Mouse (Mus musculus): Measurements from ENCODE around the gene Rgs19. TPM values are rescaled to one million over a fixed set of nuclear protein-coding genes. Genes with fewer than 3 reads are reported as not detected.

The Rgs19 gene
- polyA plus RNA-seq, 1 experiment from 2014 or later, result 51.8 TPM

DNA sequence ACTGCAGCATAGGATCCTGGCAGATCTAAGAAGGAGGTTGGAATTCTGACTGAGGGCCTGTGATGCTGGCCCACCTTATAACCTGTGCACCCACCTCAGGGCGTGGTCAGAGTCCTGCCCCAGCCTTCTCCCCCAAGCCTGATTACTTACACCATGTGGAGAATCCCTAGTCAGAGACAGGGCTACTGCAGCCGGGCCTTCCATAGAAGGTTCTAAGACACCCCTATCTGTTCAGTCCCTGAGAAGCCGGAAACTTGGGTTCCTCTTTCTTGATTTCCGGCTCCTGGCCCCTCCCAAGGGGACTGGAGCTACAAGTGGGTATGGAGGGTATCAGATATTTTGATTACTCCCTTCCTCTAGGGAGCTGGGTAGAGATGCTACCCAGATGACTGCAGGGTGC is 2.2 kb downstream of the Rgs19 start:
- 0 out of 2 replicates have a peak, but pooled peaks cover 2% of the 10 kb centered on the region for H3K27me3 ChIP-seq (replicated peaks; ENCODE audit: control insufficient read depth, insufficient read depth, low read length)
- H3K4me2 ChIP-seq, result peak overlapping the region; percentile 74
- no peak overlapping the region for H3K9ac ChIP-seq (ENCODE audit: low read depth, low read length)
- no peaks in the 10 kb centered on the region; the same call in none of the 2 replicates for H3K4me1 ChIP-seq (replicated peaks; ENCODE audit: control insufficient read depth, insufficient read depth, low read length)
- DNase-seq (ENCODE audit: low spot score) (peak; percentile 29), ATAC-seq (replicated peaks; ENCODE audit: low FRiP score) (no peak)
- 58% methylated on average over 4 of the region's 4 CpGs for WGBS
- no peak overlapping the region for H3K4me3 ChIP-seq (ENCODE audit: low read depth, low read length)
- peaks cover 9% of the 10 kb centered on the region for H3K36me3 ChIP-seq (ENCODE audit: control insufficient read depth, insufficient read depth, low read length)
- H3K9me3 ChIP-seq (ENCODE audit: control insufficient read depth, low read length), result no peaks in the 10 kb centered on the region
- no peak overlapping the region for H3K27ac ChIP-seq (ENCODE audit: low read depth, low read length)

DNA sequence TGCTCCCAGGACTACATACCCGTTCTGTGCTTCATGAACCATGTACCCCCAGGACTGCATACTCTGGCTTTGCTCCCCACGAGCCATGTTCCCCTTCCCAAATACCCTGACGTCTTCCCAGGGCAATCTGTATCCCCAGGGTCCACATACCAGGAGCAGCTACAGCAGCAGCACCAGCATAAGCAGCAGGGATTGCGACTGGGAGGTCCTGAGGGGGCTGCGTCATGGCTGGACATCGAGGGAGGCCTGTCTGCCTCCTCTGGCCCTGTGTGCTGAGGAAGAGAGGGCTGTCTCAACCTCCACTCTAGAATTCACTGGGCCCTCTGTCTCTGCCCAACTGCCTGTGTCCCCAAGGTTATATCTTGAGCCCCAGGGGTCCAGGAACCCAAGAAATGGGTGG is 2.7 kb downstream of the Rgs19 start:
- DNase-seq (ENCODE audit: low spot score) (peak; percentile 24), ATAC-seq (replicated peaks; ENCODE audit: low FRiP score) (no peak)
- Histone ChIP-seq H3K4me2 (peak overlapping the region; percentile 74), H3K36me3 (ENCODE audit: control insufficient read depth, insufficient read depth, low read length) (peaks cover 9% of the 10 kb centered on the region), H3K9ac (ENCODE audit: low read depth, low read length) (no peak overlapping the region), H3K27me3 (replicated peaks; ENCODE audit: control insufficient read depth, insufficient read depth, low read length) (0 out of 2 replicates have a peak, but pooled peaks cover 2% of the 10 kb centered on the region), H3K27ac (ENCODE audit: low read depth, low read length) (no peak overlapping the region), H3K9me3 (ENCODE audit: control insufficient read depth, low read length) (no peaks in the 10 kb centered on the region), H3K4me3 (ENCODE audit: low read depth, low read length) (no peak overlapping the region), H3K4me1 (replicated peaks; ENCODE audit: control insufficient read depth, insufficient read depth, low read length) (no peaks in the 10 kb centered on the region; the same call in none of the 2 replicates)
- WGBS, result 70% methylated on average over 6 of the region's 6 CpGs

DNA sequence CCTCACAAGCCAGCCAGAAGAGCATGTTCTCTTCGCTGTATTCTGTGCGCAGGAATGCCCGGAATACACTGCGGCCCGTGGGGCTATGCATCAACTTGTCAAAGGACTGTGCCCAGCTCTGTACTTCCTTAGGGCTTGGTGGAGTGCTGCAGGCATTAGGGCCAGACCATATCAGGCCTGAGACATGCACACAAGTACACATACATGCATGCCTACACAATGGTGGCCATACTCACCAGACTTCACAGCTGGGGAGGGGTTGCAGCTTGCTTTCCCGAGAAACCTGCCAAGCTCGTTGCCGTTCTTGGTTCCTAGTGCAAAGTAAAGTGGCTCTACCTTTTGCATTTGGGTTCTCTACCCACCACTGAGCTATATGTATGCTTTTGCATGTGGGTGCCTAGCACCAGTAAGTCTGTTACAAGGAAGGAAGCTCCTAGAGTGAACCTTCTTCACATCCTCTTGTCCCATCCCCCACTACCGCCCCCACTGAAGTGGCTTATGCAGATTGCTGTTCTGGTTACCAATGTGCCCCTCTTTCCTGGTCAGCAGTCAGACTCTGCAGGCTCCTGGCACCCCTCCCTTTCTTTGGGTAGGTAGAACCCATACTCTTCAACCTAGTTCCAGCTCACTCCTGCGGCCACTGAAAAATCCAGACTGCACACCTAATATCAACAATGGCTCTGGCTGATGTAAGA is 4.2 kb downstream of the Rgs19 start:
- Histone ChIP-seq H3K4me3 (ENCODE audit: low read depth, low read length) (no peak overlapping the region), H3K27me3 (replicated peaks; ENCODE audit: control insufficient read depth, insufficient read depth, low read length) (no peaks in the 10 kb centered on the region), H3K36me3 (ENCODE audit: control insufficient read depth, insufficient read depth, low read length) (peaks cover 9% of the 10 kb centered on the region), H3K9ac (ENCODE audit: low read depth, low read length) (no peak overlapping the region), H3K4me1 (replicated peaks; ENCODE audit: control insufficient read depth, insufficient read depth, low read length) (no peaks in the 10 kb centered on the region; the same call in none of the 2 replicates), H3K9me3 (ENCODE audit: control insufficient read depth, low read length) (no peaks in the 10 kb centered on the region), H3K4me2 (no peak overlapping the region), H3K27ac (ENCODE audit: low read depth, low read length) (no peak overlapping the region)
- peak; percentile 20 for DNase-seq (ENCODE audit: low spot score)
- WGBS, result 83% methylated on average over 10 of the region's 10 CpGs
- ATAC-seq (replicated peaks; ENCODE audit: low FRiP score), result no peak

DNA sequence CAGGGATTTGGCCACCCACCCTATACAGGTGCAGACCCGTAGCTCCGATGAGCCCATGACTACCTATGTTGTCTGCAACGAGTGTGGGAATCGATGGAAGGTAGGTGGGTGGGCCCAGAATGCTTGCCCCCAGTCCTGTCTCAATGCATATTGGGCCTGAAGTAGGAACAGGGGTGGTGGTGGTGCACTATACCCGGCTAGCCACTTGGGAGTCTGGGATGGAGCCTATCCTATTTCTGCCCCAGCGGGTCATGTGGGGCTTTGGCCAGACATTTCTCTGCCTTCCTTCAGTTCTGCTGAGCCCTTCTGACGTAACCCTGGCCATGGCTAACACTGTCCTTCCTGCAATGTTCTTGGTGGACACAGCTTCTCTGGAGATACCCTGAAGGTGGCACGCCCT is 6.2 kb downstream of the Rgs19 start:
- peaks cover 9% of the 10 kb centered on the region for H3K36me3 ChIP-seq (ENCODE audit: control insufficient read depth, insufficient read depth, low read length)
- no peaks in the 10 kb centered on the region for H3K9me3 ChIP-seq (ENCODE audit: control insufficient read depth, low read length)
- ATAC-seq (replicated peaks; ENCODE audit: low FRiP score) (no peak), DNase-seq (ENCODE audit: low spot score) (peak; percentile 25)
- 87% methylated on average over 8 of the region's 8 CpGs for WGBS
- no peak overlapping the region for H3K9ac ChIP-seq (ENCODE audit: low read depth, low read length)
- no peak overlapping the region for H3K4me2 ChIP-seq
- H3K4me1 ChIP-seq (replicated peaks; ENCODE audit: control insufficient read depth, insufficient read depth, low read length), result no peaks in the 10 kb centered on the region; the same call in 1 of the 2 replicates
- no peak overlapping the region for H3K27ac ChIP-seq (ENCODE audit: low read depth, low read length)
- no peaks in the 10 kb centered on the region for H3K27me3 ChIP-seq (replicated peaks; ENCODE audit: control insufficient read depth, insufficient read depth, low read length)
- no peak overlapping the region for H3K4me3 ChIP-seq (ENCODE audit: low read depth, low read length)

DNA sequence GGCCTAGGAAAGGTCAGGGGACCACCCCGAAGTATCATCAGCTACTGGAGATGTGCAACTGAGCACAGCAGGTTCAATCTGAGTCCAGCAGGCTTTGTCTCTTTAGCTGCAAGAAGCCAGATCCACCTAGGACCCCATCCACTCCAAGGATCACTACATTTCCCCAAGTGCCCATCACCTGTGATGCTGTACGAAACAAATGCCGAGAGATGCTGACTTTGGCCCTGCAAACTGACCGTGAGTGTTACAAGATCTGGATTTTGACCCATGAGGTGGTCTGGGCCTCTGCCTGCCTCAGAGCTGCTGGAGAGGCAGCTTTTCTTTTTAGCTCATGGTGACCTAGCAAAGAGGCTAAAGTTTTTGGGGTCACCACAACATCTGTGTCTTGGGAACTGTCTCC is 8.1 kb downstream of the Rgs19 start:
- Histone ChIP-seq H3K27me3 (replicated peaks; ENCODE audit: control insufficient read depth, insufficient read depth, low read length) (no peaks in the 10 kb centered on the region), H3K27ac (ENCODE audit: low read depth, low read length) (no peak overlapping the region), H3K4me2 (no peak overlapping the region), H3K4me1 (replicated peaks; ENCODE audit: control insufficient read depth, insufficient read depth, low read length) (peaks cover 5% of the 10 kb centered on the region), H3K9me3 (ENCODE audit: control insufficient read depth, low read length) (no peaks in the 10 kb centered on the region), H3K4me3 (ENCODE audit: low read depth, low read length) (no peak overlapping the region), H3K9ac (ENCODE audit: low read depth, low read length) (no peak overlapping the region), H3K36me3 (ENCODE audit: control insufficient read depth, insufficient read depth, low read length) (peaks cover 9% of the 10 kb centered on the region)
- ATAC-seq (replicated peaks; ENCODE audit: low FRiP score) (no peak), DNase-seq (ENCODE audit: low spot score) (no peak)
- 86% methylated on average over 4 of the region's 4 CpGs for WGBS

DNA sequence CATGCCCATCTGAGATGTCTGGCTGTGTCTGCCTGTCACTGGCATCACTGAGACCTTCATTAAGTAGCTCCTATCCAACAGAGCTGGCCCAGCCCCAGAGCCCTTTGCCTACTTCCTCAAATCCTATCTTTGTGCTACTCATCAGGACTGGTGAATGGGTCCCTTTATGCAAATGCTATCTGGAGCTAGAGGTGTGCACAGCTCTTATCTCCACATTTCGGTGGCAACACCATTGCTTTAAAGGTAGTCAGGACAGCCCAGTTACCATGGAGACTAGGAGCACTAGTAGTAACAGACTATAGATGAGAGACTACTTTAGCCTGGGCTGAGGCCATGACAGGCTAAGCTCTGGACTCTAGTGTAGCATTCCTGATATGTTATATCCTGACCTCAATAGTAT is 9.1 kb downstream of the Rgs19 start:
- H3K36me3 ChIP-seq (ENCODE audit: control insufficient read depth, insufficient read depth, low read length), result peaks cover 9% of the 10 kb centered on the region
- H3K4me1 ChIP-seq (replicated peaks; ENCODE audit: control insufficient read depth, insufficient read depth, low read length), result peaks cover 7% of the 10 kb centered on the region
- no peaks in the 10 kb centered on the region for H3K9me3 ChIP-seq (ENCODE audit: control insufficient read depth, low read length)
- WGBS, result 26% methylated on average over 1 of the region's 1 CpGs
- H3K27me3 ChIP-seq (replicated peaks; ENCODE audit: control insufficient read depth, insufficient read depth, low read length), result no peaks in the 10 kb centered on the region
- no peak overlapping the region for H3K4me2 ChIP-seq
- no peak for ATAC-seq (replicated peaks; ENCODE audit: low FRiP score)
- H3K4me3 ChIP-seq (ENCODE audit: low read depth, low read length), result no peak overlapping the region
- H3K27ac ChIP-seq (ENCODE audit: low read depth, low read length), result no peak overlapping the region
- no peak for DNase-seq (ENCODE audit: low spot score)
- no peak overlapping the region for H3K9ac ChIP-seq (ENCODE audit: low read depth, low read length)

DNA sequence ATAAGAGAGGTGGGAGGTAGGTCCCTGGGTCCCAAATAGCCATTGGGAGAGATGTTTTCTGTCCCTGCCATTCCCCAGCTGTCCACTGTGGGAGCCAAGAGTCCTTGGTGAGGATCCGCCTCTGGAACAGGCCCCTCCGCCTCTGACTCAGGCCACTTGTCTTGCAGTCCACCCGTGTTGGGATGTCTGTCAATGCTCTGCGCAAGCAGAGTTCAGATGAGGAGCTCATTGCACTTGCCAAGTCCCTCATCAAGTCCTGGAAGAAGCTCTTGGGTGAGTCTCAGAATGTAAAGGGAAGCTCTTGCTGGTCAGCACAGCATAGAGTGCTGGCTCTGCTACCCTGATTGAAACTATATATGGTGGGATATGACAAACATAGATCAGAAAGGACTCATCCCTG is 10.4 kb downstream of the Rgs19 start:
- DNase-seq (ENCODE audit: low spot score), result no peak
- Histone ChIP-seq H3K4me3 (ENCODE audit: low read depth, low read length) (no peak overlapping the region), H3K4me1 (replicated peaks; ENCODE audit: control insufficient read depth, insufficient read depth, low read length) (peaks cover 7% of the 10 kb centered on the region), H3K27ac (ENCODE audit: low read depth, low read length) (no peak overlapping the region), H3K27me3 (replicated peaks; ENCODE audit: control insufficient read depth, insufficient read depth, low read length) (no peaks in the 10 kb centered on the region), H3K9ac (ENCODE audit: low read depth, low read length) (no peak overlapping the region), H3K36me3 (ENCODE audit: control insufficient read depth, insufficient read depth, low read length) (peaks cover 5% of the 10 kb centered on the region), H3K4me2 (no peak overlapping the region), H3K9me3 (ENCODE audit: control insufficient read depth, low read length) (no peaks in the 10 kb centered on the region)
- 69% methylated on average over 4 of the region's 4 CpGs for WGBS
- no peak for ATAC-seq (replicated peaks; ENCODE audit: low FRiP score)

DNA sequence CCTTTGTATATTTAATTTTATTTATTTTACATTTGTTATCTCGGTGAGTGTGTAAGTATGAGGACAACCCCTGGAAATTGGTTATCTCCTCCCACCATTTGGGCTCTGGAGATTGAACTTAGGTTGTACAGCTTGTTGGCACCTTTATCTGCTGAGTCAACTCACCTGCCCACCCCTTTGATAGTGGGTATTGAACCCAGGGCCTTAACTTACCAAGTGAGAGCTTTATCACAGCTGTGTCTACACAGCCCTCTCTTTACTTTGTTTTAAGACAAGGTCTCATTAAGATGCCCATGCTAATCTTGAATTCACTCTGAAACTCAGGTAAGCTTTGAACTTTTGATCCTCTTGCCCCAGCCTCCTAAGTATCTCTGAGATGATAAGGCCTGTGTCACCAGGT is 11.8 kb downstream of the Rgs19 start:
- WGBS, result 63% methylated on average over 1 of the region's 1 CpGs
- DNase-seq (ENCODE audit: low spot score) (no peak), ATAC-seq (replicated peaks; ENCODE audit: low FRiP score) (no peak)

DNA sequence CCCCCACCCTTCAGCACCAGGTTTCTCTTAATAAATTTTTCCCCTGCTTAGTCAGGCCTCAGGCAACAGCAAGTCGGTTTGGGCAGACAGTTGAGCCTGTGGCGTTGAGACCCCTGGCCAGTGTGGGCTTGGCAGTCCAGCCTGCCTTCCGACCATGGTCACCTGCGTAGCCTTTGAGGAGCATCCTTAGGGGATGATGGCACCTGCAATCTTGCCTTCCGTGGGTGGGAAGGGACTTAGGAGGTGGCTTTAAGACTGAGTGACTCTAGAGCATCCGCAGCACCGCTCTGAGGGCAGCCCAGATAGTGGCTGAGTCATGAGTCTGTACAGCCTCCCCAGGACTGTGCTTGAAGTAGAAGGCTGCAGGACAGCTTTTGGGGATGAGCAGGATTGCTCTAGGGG is 13.1 kb downstream of the Rgs19 start:
- Histone ChIP-seq H3K27me3 (replicated peaks; ENCODE audit: control insufficient read depth, insufficient read depth, low read length) (no peaks in the 10 kb centered on the region), H3K9ac (ENCODE audit: low read depth, low read length) (peak overlapping the region; percentile 78), H3K36me3 (ENCODE audit: control insufficient read depth, insufficient read depth, low read length) (no peaks in the 10 kb centered on the region), H3K27ac (ENCODE audit: low read depth, low read length) (peak overlapping the region; percentile 52; the same call in 1 of the 2 replicates), H3K4me3 (ENCODE audit: low read depth, low read length) (peak overlapping the region; percentile 73), H3K4me1 (replicated peaks; ENCODE audit: control insufficient read depth, insufficient read depth, low read length) (peaks cover 10% of the 10 kb centered on the region), H3K4me2 (peak overlapping the region; percentile 97), H3K9me3 (ENCODE audit: control insufficient read depth, low read length) (no peaks in the 10 kb centered on the region)
- 15% methylated on average over 7 of the region's 7 CpGs for WGBS
- peak; percentile 61 for DNase-seq (ENCODE audit: low spot score)
- peak; percentile 14 for ATAC-seq (replicated peaks; ENCODE audit: low FRiP score)

More for the DNA sequence above, 11.8 kb downstream of the Rgs19 start:
- Histone ChIP-seq H3K9me3 (ENCODE audit: control insufficient read depth, low read length) (no peaks in the 10 kb centered on the region), H3K27ac (ENCODE audit: low read depth, low read length) (no peak overlapping the region), H3K36me3 (ENCODE audit: control insufficient read depth, insufficient read depth, low read length) (peaks cover 3% of the 10 kb centered on the region), H3K27me3 (replicated peaks; ENCODE audit: control insufficient read depth, insufficient read depth, low read length) (no peaks in the 10 kb centered on the region), H3K4me2 (no peak overlapping the region), H3K4me1 (replicated peaks; ENCODE audit: control insufficient read depth, insufficient read depth, low read length) (peaks cover 10% of the 10 kb centered on the region), H3K9ac (ENCODE audit: low read depth, low read length) (no peak overlapping the region), H3K4me3 (ENCODE audit: low read depth, low read length) (no peak overlapping the region)

All from liver, embryonic 11.5 days (tissue).